Mouse (Mus musculus) thymus, adult 2 months (tissue): ENCODE data around the gene Zfp148. TPM values are rescaled to one million over a fixed set of nuclear protein-coding genes. Genes with fewer than 3 reads are reported as not detected.
"Not testable (repeated sequence)": the region's sequence is repeated elsewhere in the genome, so short reads cannot be mapped to it uniquely, and the experiment has no call there.

Experiments used
- DNase-seq: peaks from one replicate; pipeline ENCODE4 v3.0.0; 2021
- H3K27ac ChIP-seq: fragments of 200-500 bp; 2 replicates; pipeline ENCODE4 v1.5.1; 2012; ENCODE audit warnings: low read length, control low read depth; ENCODE audit not compliant: control insufficient read depth, insufficient read depth
- H3K27me3 ChIP-seq: fragments of 200-500 bp; 2 replicates; pipeline ENCODE4 v1.6.1; 2012; ENCODE audit warnings: mild to moderate bottlenecking, low read length, moderate library complexity, mixed read lengths; ENCODE audit not compliant: control insufficient read depth, insufficient read depth
- H3K36me3 ChIP-seq: fragments of 200-500 bp; 2 replicates; pipeline ENCODE4 v1.6.1; 2012; ENCODE audit warnings: mild to moderate bottlenecking, low read length, moderate library complexity; ENCODE audit not compliant: control insufficient read depth, insufficient read depth
- H3K4me1 ChIP-seq: fragments of 200-500 bp; replicated peaks from 2 replicates; pipeline ENCODE4 v1.6.1; 2012; ENCODE audit warnings: low read length; ENCODE audit not compliant: control insufficient read depth, insufficient read depth
- H3K4me3 ChIP-seq: fragments of 200-500 bp; 2 replicates; pipeline ENCODE4 v1.5.1; 2012; ENCODE audit warnings: mild to moderate bottlenecking, low read length, control low read depth, moderate library complexity; ENCODE audit not compliant: control insufficient read depth, insufficient read depth
- CTCF ChIP-seq: fragments of 200-500 bp; IDR thresholded peaks from 2 replicates; pipeline ENCODE4 v1.5.1; 2012; ENCODE audit warnings: mild to moderate bottlenecking, control low read depth, low read length, moderate library complexity, borderline replicate concordance; ENCODE audit not compliant: control insufficient read depth, poor library complexity, insufficient read depth; ENCODE audit errors: extremely low read depth
- POLR2A ChIP-seq: fragments of 200-500 bp; IDR thresholded peaks from 2 replicates; pipeline ENCODE4 v1.6.1; 2012; ENCODE audit warnings: mild to moderate bottlenecking, low read length, control low read depth, moderate library complexity; ENCODE audit not compliant: control insufficient read depth, poor library complexity, insufficient read depth; ENCODE audit errors: extremely low read depth
- WGBS: fragments of 180-500 bp; shearing (Covaris S2); methylation state at CpG from one replicate; pipeline ENCODE4 v1.1.7; 2018; 5-methylcytosine and 5-hydroxymethylcytosine counted together
- polyA plus RNA-seq: library from polyadenylated mRNA; depleted of rRNA; stranded (reverse); fragments of >200 nt; gene quantifications from 2 replicates; pipeline ENCODE4 v1.2.3, GENCODE M21; 2012

Zfp148 gene
- polyA plus RNA-seq, 1 experiment, result 22.5 TPM

GRCm38 (mm10) chr16:33380882-33381613 is 412 bp downstream of the Zfp148 start:
- Histone ChIP-seq H3K27ac (peak overlapping the region; percentile 32), H3K4me1 (peaks cover 9% of the 10 kb centered on the region), H3K27me3 (no peaks in the 10 kb centered on the region), H3K4me3 (peak overlapping the region; percentile 93), H3K36me3 (no peaks in the 10 kb centered on the region)
- TF ChIP-seq CTCF (no peak), POLR2A (no peak; the same call in none of the 2 replicates)
- WGBS, result under 1% methylated on average over 57 of the region's 80 CpGs
- peak; percentile 58 for DNase-seq

GRCm38 (mm10) chr16:33381614-33382245 is 1.1 kb downstream of the Zfp148 start:
- TF ChIP-seq CTCF (no peak), POLR2A (no peak)
- Histone ChIP-seq H3K27ac (peak overlapping the region; percentile 32), H3K4me1 (peaks cover 9% of the 10 kb centered on the region), H3K27me3 (no peaks in the 10 kb centered on the region), H3K36me3 (no peaks in the 10 kb centered on the region), H3K4me3 (peak overlapping the region; percentile 92)
- no peak for DNase-seq
- WGBS, result 2% methylated on average over 18 of the region's 18 CpGs

- Histone ChIP-seq H3K36me3 (no peaks in the 10 kb centered on the region), H3K27me3 (no peaks in the 10 kb centered on the region), H3K27ac (no peak overlapping the region), H3K4me1 (peaks cover 9% of the 10 kb centered on the region), H3K4me3 (no peak overlapping the region)
- TF ChIP-seq POLR2A (no peak), CTCF (no peak)
- DNase-seq, result no peak
- 13% methylated on average over 4 of the region's 4 CpGs for WGBS
Observed at GRCm38 (mm10) chr16:33382341-33382740, 1.7 kb downstream of the Zfp148 start.

- H3K27me3 ChIP-seq, result no peaks in the 10 kb centered on the region
- no peak for DNase-seq
- no peaks in the 10 kb centered on the region for H3K36me3 ChIP-seq
- no peak overlapping the region for H3K4me3 ChIP-seq
- H3K4me1 ChIP-seq, result peaks cover 9% of the 10 kb centered on the region
- H3K27ac ChIP-seq, result no peak overlapping the region
- no peak for TF ChIP-seq CTCF
- TF ChIP-seq POLR2A, result no peak
- 98% methylated on average over 3 of the region's 3 CpGs for WGBS
Observed at GRCm38 (mm10) chr16:33383584-33383983, 2.9 kb downstream of the Zfp148 start.

- WGBS, result 92% methylated on average over 2 of the region's 2 CpGs
- H3K27ac ChIP-seq, H3K36me3 ChIP-seq, H3K4me3 ChIP-seq, DNase-seq, H3K4me1 ChIP-seq, H3K27me3 ChIP-seq: not testable (repeated sequence)
Observed at GRCm38 (mm10) chr16:33384057-33384456, 3.4 kb downstream of the Zfp148 start.

- no peak overlapping the region for H3K4me3 ChIP-seq
- no peaks in the 10 kb centered on the region for H3K36me3 ChIP-seq
- no peak for DNase-seq
- TF ChIP-seq CTCF, result no peak
- no peak for TF ChIP-seq POLR2A
- no peak overlapping the region for H3K27ac ChIP-seq
- WGBS, result 92% methylated on average over 2 of the region's 2 CpGs
- H3K4me1 ChIP-seq, result peaks cover 3% of the 10 kb centered on the region
- no peaks in the 10 kb centered on the region for H3K27me3 ChIP-seq
Observed at GRCm38 (mm10) chr16:33387013-33387412, 6.4 kb downstream of the Zfp148 start.
